In the genomic region with DNA sequence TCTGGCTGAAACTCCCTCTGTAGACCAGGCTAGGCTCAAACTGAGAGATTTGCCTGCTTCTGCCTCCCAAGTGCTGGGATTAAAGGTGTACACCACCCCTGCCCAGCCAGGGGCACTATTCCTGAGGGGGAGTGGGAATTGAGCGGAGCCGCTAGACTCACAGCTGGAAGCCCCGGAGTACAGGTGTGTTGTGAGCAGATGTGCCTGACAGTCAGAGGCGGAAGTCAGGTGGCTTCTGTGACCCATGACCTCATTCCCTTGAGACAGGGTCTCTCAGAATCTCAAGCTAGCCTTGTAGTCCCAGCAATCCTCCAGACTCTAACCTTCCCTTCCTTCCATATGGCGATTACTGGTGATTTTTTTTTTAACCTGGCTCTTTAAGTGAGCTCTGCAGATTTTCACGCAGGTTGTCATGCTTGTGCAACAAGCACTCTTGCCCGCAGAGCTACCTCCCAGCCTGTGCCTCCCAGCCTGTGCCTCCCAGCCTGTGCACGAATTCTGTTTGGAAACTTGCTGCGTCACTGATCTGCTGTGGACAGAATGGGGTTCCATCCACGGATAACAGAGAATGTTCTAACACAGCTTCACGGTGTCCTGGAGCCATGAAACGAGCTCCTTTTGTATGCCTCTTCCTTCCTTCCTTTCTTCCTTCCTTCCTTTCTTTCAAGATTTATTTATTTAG, we compare ENCODE assay signal across 23 mouse cellular contexts. TPM values are rescaled to one million over a fixed set of nuclear protein-coding genes. Genes with fewer than 3 reads are reported as not detected.
DNase-seq lines count a peak whose midpoint lies in the region; ATAC-seq and TF ChIP-seq lines count a peak whose summit lies in the region.
"Had no signal": no experiment of that assay in that cellular context is flagged by ENCODE, and none has a peak within 500 bp of the region (broad histone marks: within the 10 kb centered on the region; RNA-seq: fewer than 3 reads in every experiment).

No protein-coding gene starts in this region.

- no peak for ATAC-seq in kidney, embryonic 15.5 days (replicated peaks; ENCODE audit: low FRiP score)
- ATAC-seq in common myeloid progenitor, adult 5-6 weeks (replicated peaks; ENCODE audit: low read depth, poor library complexity, severe bottlenecking): peak; percentile 17; the same call in 1 of the 2 replicates
- ATAC-seq in liver, embryonic 13.5 days (ENCODE audit: low read depth): peak; percentile 79
- ATAC-seq: CD4-positive, CD25-positive, alpha-beta regulatory T cell, adult 4 months; hindbrain, postnatal 0 days had no signal

- no peak for TF ChIP-seq CTCF in CH12.LX (conservative IDR thresholded peaks at IDR 0.05 in 1 of 2, IDR thresholded peaks at IDR 0.05 in 1 of 2; ENCODE audit: low read depth in 2 of 2, low read length in 2 of 2)

- no peak overlapping the region for H3K27ac ChIP-seq in kidney, embryonic 15.5 days
- H3K27ac ChIP-seq in CH12.LX (ENCODE audit: insufficient read depth, low read depth): no peak overlapping the region
- peak overlapping the region; percentile 93 for H3K27ac ChIP-seq in liver, embryonic 13.5 days
- H3K27ac ChIP-seq: hindbrain, postnatal 0 days; macrophage; neural tube, embryonic 13.5 days had no signal

- TF ChIP-seq POLR2A in CH12.LX (IDR thresholded peaks at IDR 0.05; ENCODE audit: low read depth, low read length): no peak

- TF ChIP-seq EP300 in CH12.LX (IDR thresholded peaks at IDR 0.05; ENCODE audit: low read length): no peak

- H3K36me3 ChIP-seq in kidney, embryonic 15.5 days: no peaks in the 10 kb centered on the region
- no peaks in the 10 kb centered on the region for H3K36me3 ChIP-seq in CH12.LX (replicated peaks in 1 of 2; ENCODE audit: control insufficient read depth in 1 of 2, insufficient read depth in 1 of 2, low read length in 1 of 2)
- no peaks in the 10 kb centered on the region for H3K36me3 ChIP-seq in liver, embryonic 13.5 days
- H3K36me3 ChIP-seq: neural tube, embryonic 13.5 days had no signal

- H3K4me2 ChIP-seq in kidney, embryonic 15.5 days: no peak overlapping the region
- H3K4me2 ChIP-seq in CH12.LX (ENCODE audit: insufficient read depth, low read depth, poor library complexity, severe bottlenecking): no peak overlapping the region
- peak overlapping the region; percentile 42 for H3K4me2 ChIP-seq in liver, embryonic 13.5 days
- H3K4me2 ChIP-seq: neural tube, embryonic 13.5 days had no signal

- no peak for TF ChIP-seq RAD21 in CH12.LX (IDR thresholded peaks at IDR 0.05; ENCODE audit: low read depth, low read length)

- no peak overlapping the region for H3K4me3 ChIP-seq in kidney, embryonic 15.5 days (replicated peaks)
- no peak overlapping the region for H3K4me3 ChIP-seq in CH12.LX (replicated peaks in 1 of 3; ENCODE audit: low read depth in 2 of 3, low read length in 2 of 3, poor library complexity in 1 of 3)
- no peak overlapping the region for H3K4me3 ChIP-seq in liver, embryonic 13.5 days (replicated peaks)
- H3K4me3 ChIP-seq: neural tube, embryonic 13.5 days had no signal

- no peaks in the 10 kb centered on the region for H3K27me3 ChIP-seq in kidney, embryonic 15.5 days
- H3K27me3 ChIP-seq in CH12.LX (replicated peaks): no peaks in the 10 kb centered on the region
- no peaks in the 10 kb centered on the region for H3K27me3 ChIP-seq in liver, embryonic 13.5 days
- H3K27me3 ChIP-seq: neural tube, embryonic 13.5 days had no signal

- WGBS in kidney, embryonic 15.5 days: 79% methylated on average over 12 of the region's 12 CpGs
- WGBS in liver, embryonic 13.5 days (ENCODE audit: insufficient replicate concordance): 46% methylated on average over 12 of the region's 12 CpGs

- no peaks in the 10 kb centered on the region for H3K79me2 ChIP-seq in CH12.LX (replicated peaks; ENCODE audit: control insufficient read depth, extremely low read depth, insufficient read depth, poor library complexity, severe bottlenecking)

- peaks cover 6% of the 10 kb centered on the region; the same call in 1 of the 2 replicates for H3K4me1 ChIP-seq in kidney, embryonic 15.5 days
- peaks cover 14 to 45% of the 10 kb centered on the region in 2 experiments for H3K4me1 ChIP-seq in CH12.LX (ENCODE audit: control insufficient read depth in 1 of 2, insufficient read depth in 2 of 2)
- peaks cover 93% of the 10 kb centered on the region for H3K4me1 ChIP-seq in liver, embryonic 13.5 days (replicated peaks)
- H3K4me1 ChIP-seq: neural tube, embryonic 13.5 days had no signal

- H3K9ac ChIP-seq in kidney, embryonic 15.5 days: no peak overlapping the region
- no peak overlapping the region for H3K9ac ChIP-seq in CH12.LX (ENCODE audit: insufficient read depth, low read depth)
- peak overlapping the region; percentile 69 for H3K9ac ChIP-seq in liver, embryonic 13.5 days
- H3K9ac ChIP-seq: neural tube, embryonic 13.5 days had no signal

- no peaks in the 10 kb centered on the region for H3K9me3 ChIP-seq in kidney, embryonic 15.5 days (replicated peaks)
- H3K9me3 ChIP-seq in CH12.LX (replicated peaks; ENCODE audit: low read length): peaks cover 5% of the 10 kb centered on the region
- no peaks in the 10 kb centered on the region for H3K9me3 ChIP-seq in liver, embryonic 13.5 days (replicated peaks)
- H3K9me3 ChIP-seq: neural tube, embryonic 13.5 days had no signal

- dilution Hi-C loops in CH12.LX (cut with MboI; ENCODE audit: extremely low pct_ligation_motif_present, extremely low pct_unique_long_range_greater_than_20kb, low sequenced_read_pairs): no loop called here

- in situ Hi-C loops in CH12.LX (cut with MboI; ENCODE audit: low pct_ligation_motif_present, low pct_unique_long_range_greater_than_20kb, low sequenced_read_pairs): no loop called here

- peak; percentile 5 for DNase-seq in kidney, postnatal 10 days
- DNase-seq in CH12.LX (ENCODE audit: extremely low read depth): peak; percentile 27
- peak; percentile 69 for DNase-seq in liver, embryonic 13.5 days
- DNase-seq in frontal cortex, postnatal 36 days (ENCODE audit: low spot score in 2 of 2): no peak
- DNase-seq in thymus, postnatal 25 days: no peak
- DNase-seq in retina, embryonic 14.5 days (ENCODE audit: low spot score): no peak
- DNase-seq: cerebellum, postnatal 25 days; heart, adult 11 months; heart, postnatal 36 days; kidney, adult 8-10 months; lung, adult 18-20 months; retina, postnatal 1 day; thymus, postnatal 36 days had no signal

TF ChIP-seq in CH12.LX, 34 proteins besides CTCF, POLR2A, EP300 and RAD21:
- TF ChIP-seq ETS1 (conservative IDR thresholded peaks at IDR 0.05; ENCODE audit: low read depth, low read length) (0 out of 2 replicates have a peak, but pooled peaks have one; percentile 13), NELFE (IDR thresholded peaks at IDR 0.05; ENCODE audit: low read depth, low read length) (no peak), TCF12 (IDR thresholded peaks at IDR 0.05; ENCODE audit: low read depth, low read length) (peak; percentile 47; the same call in 1 of the 2 replicates)
TF ChIP-seq in CH12.LX: peak in this region for 2.

RNA-seq across cellular contexts. Expression of a gene that starts 18.5 kb away (rescaled TPM):
- polyA plus RNA-seq in kidney, embryonic 15.5 days (2015; fragmentation: Nextera tagmentation; extraction: Ambion mirVana): 17.8 and 17.9 TPM in 2 replicates
- 141 and 178 TPM in 2 replicates for total RNA-seq in CH12.LX (2012; rRNA removed)
- total RNA-seq in CH12.LX (2014; rRNA removed): 72.7 and 75.8 TPM in 2 replicates
- 121 and 133 TPM in 2 replicates for polyA plus RNA-seq in CH12.LX (2012; ENCODE audit: insufficient read length, low read depth)
- total RNA-seq in common myeloid progenitor, adult 5-6 weeks (2017): 205 and 249 TPM in 2 replicates
- 105 and 110 TPM in 2 replicates for polyA plus RNA-seq in liver, embryonic 13.5 days (2015; fragmentation: Nextera tagmentation; extraction: Ambion mirVana)

RNA-seq across cellular contexts. Expression of a gene that starts 40.4 kb away (rescaled TPM):
- not detected in 2 replicates for polyA plus RNA-seq in kidney, embryonic 15.5 days (2015; fragmentation: Nextera tagmentation; extraction: Ambion mirVana)
- total RNA-seq in CH12.LX (2012; rRNA removed) (0.21 and 0.50 TPM in 2 replicates), CH12.LX (2014; rRNA removed) (not detected in 2 replicates)
- polyA plus RNA-seq in CH12.LX (2012; ENCODE audit: insufficient read length, low read depth): 0.16 and 0.20 TPM in 2 replicates
- total RNA-seq in common myeloid progenitor, adult 5-6 weeks (2017): not detected in 2 replicates
- polyA plus RNA-seq in liver, embryonic 13.5 days (2015; fragmentation: Nextera tagmentation; extraction: Ambion mirVana): not detected in 2 replicates
- total RNA-seq: heart, postnatal 36 days; hindbrain, postnatal 0 days; layer of hippocampus, adult 18-20 months; left cerebral cortex, adult 8-10 months had no signal
- polyA plus RNA-seq: CD4-positive, CD25-positive, alpha-beta regulatory T cell, adult 4 months; embryonic facial prominence, embryonic 11.5 days; hindbrain, postnatal 0 days; macrophage; neural tube, embryonic 13.5 days; stomach, embryonic 16.5 days had no signal

RNA-seq across cellular contexts. Expression of a gene that starts 40.5 kb away (rescaled TPM):
- polyA plus RNA-seq in kidney, embryonic 15.5 days (2015; fragmentation: Nextera tagmentation; extraction: Ambion mirVana): 16.7 and 19.3 TPM in 2 replicates
- 6.6 and 7.3 TPM in 2 replicates for total RNA-seq in CH12.LX (2012; rRNA removed)
- 3.1 and 3.8 TPM in 2 replicates for total RNA-seq in CH12.LX (2014; rRNA removed)
- polyA plus RNA-seq in CH12.LX (2012; ENCODE audit: insufficient read length, low read depth): 13.4 and 17.3 TPM in 2 replicates
- total RNA-seq in common myeloid progenitor, adult 5-6 weeks (2017): 7.0 and 9.6 TPM in 2 replicates
- polyA plus RNA-seq in liver, embryonic 13.5 days (2015; fragmentation: Nextera tagmentation; extraction: Ambion mirVana): 3.2 and 4.9 TPM in 2 replicates

RNA-seq across cellular contexts. Expression of a gene that starts 43.1 kb away (rescaled TPM):
- polyA plus RNA-seq in kidney, embryonic 15.5 days (2015; fragmentation: Nextera tagmentation; extraction: Ambion mirVana): 0.80 and 1.2 TPM in 2 replicates
- 0.76 and 0.97 TPM in 2 replicates for total RNA-seq in CH12.LX (2012; rRNA removed)
- not detected in 2 replicates for total RNA-seq in CH12.LX (2014; rRNA removed)
- 0.26 TPM in 1 of 2 replicates, not detected in the other for polyA plus RNA-seq in CH12.LX (2012; ENCODE audit: insufficient read length, low read depth)
- 0.05 TPM in 1 of 2 replicates, not detected in the other for total RNA-seq in common myeloid progenitor, adult 5-6 weeks (2017)
- 0.23 TPM in 2 replicates for polyA plus RNA-seq in liver, embryonic 13.5 days (2015; fragmentation: Nextera tagmentation; extraction: Ambion mirVana)
- total RNA-seq: heart, postnatal 36 days; hindbrain, postnatal 0 days; layer of hippocampus, adult 18-20 months; left cerebral cortex, adult 8-10 months had no signal

Comparison
In these comparisons a context has a peak if more than half of its experiments do, and no peak if none do; other contexts are left out.
1. DNase-seq: peak in kidney, postnatal 10 days (single experiment), CH12.LX (single experiment) and liver, embryonic 13.5 days (single experiment); none in frontal cortex, postnatal 36 days (0 of 2), thymus, postnatal 25 days (single experiment) and retina, embryonic 14.5 days (single experiment).